8 mouse cellular contexts compared by ENCODE assay signal in genomic region chr17:5491031-5491800, GRCm38 (mm10). TPM values are rescaled to one million over a fixed set of nuclear protein-coding genes. Genes with fewer than 3 reads are reported as not detected.
DNase-seq lines count a peak whose midpoint lies in the region; ATAC-seq and TF ChIP-seq lines count a peak whose summit lies in the region.

No protein-coding gene starts in this region.

- H3K4me3 ChIP-seq in forebrain, embryonic 10.5 days = peak overlapping the region; percentile 82
- H3K4me3 ChIP-seq in heart, embryonic 15.5 days = peak overlapping the region; percentile 74
- peak overlapping the region; percentile 83 to 88 for H3K4me3 ChIP-seq in liver, embryonic 14.5 days (ENCODE audit: insufficient read depth in 1 of 2, low read depth in 2 of 2, low read length in 2 of 2)
- peak overlapping the region; percentile 66 for H3K4me3 ChIP-seq in neural tube, embryonic 11.5 days (ENCODE audit: low read depth, low read length)
- peak overlapping the region; percentile 74 for H3K4me3 ChIP-seq in stomach, postnatal 0 days (ENCODE audit: low read depth, low read length)

- H3K4me1 ChIP-seq in forebrain, embryonic 10.5 days = peaks cover 28% of the 10 kb centered on the region
- H3K4me1 ChIP-seq in heart, embryonic 15.5 days (replicated peaks) = peaks cover 19% of the 10 kb centered on the region
- H3K4me1 ChIP-seq in liver, embryonic 14.5 days (replicated peaks; ENCODE audit: control insufficient read depth in 2 of 2, insufficient read depth in 2 of 2, low read length in 1 of 2) = peaks cover 16 to 22% of the 10 kb centered on the region in 2 experiments
- 0 out of 2 replicates have a peak, but pooled peaks cover 3% of the 10 kb centered on the region for H3K4me1 ChIP-seq in neural tube, embryonic 11.5 days (ENCODE audit: control insufficient read depth, insufficient read depth, low read length)
- H3K4me1 ChIP-seq in stomach, postnatal 0 days (replicated peaks; ENCODE audit: control insufficient read depth, insufficient read depth) = no peaks in the 10 kb centered on the region

- H3K4me2 ChIP-seq in heart, embryonic 15.5 days = peak overlapping the region; percentile 100
- peak overlapping the region; percentile 99 for H3K4me2 ChIP-seq in liver, embryonic 14.5 days (ENCODE audit: low read depth)
- H3K4me2 ChIP-seq in neural tube, embryonic 11.5 days (ENCODE audit: low read depth) = peak overlapping the region; percentile 99
- H3K4me2 ChIP-seq in stomach, postnatal 0 days (replicated peaks; ENCODE audit: low read depth) = peak overlapping the region; percentile 99

- H3K9ac ChIP-seq in heart, embryonic 15.5 days = peak overlapping the region; percentile 76
- H3K9ac ChIP-seq in liver, embryonic 14.5 days (replicated peaks) = peak overlapping the region; percentile 90
- H3K9ac ChIP-seq in neural tube, embryonic 11.5 days (ENCODE audit: low read length) = peak overlapping the region; percentile 67
- peak overlapping the region; percentile 73 for H3K9ac ChIP-seq in stomach, postnatal 0 days (ENCODE audit: low read length)

- H3K9me3 ChIP-seq in forebrain, embryonic 10.5 days = no peaks in the 10 kb centered on the region
- no peaks in the 10 kb centered on the region for H3K9me3 ChIP-seq in heart, embryonic 15.5 days (replicated peaks)
- no peaks in the 10 kb centered on the region for H3K9me3 ChIP-seq in liver, embryonic 14.5 days (ENCODE audit: control insufficient read depth, low read length)
- H3K9me3 ChIP-seq in neural tube, embryonic 11.5 days (ENCODE audit: control insufficient read depth, low read length) = no peaks in the 10 kb centered on the region
- H3K9me3 ChIP-seq in stomach, postnatal 0 days (ENCODE audit: control insufficient read depth, low read length) = no peaks in the 10 kb centered on the region

- H3K27me3 ChIP-seq in forebrain, embryonic 10.5 days (ENCODE audit: poor library complexity, severe bottlenecking) = peaks cover 58% of the 10 kb centered on the region
- H3K27me3 ChIP-seq in heart, embryonic 15.5 days = peaks cover 21% of the 10 kb centered on the region
- H3K27me3 ChIP-seq in liver, embryonic 14.5 days (ENCODE audit: control insufficient read depth, insufficient read depth, low read length) = no peaks in the 10 kb centered on the region
- H3K27me3 ChIP-seq in neural tube, embryonic 11.5 days (ENCODE audit: control insufficient read depth, insufficient read depth, low read length) = 0 out of 2 replicates have a peak, but pooled peaks cover 6% of the 10 kb centered on the region
- no peaks in the 10 kb centered on the region for H3K27me3 ChIP-seq in stomach, postnatal 0 days (ENCODE audit: control insufficient read depth, insufficient read depth, low read length)

- peak overlapping the region; percentile 87 for H3K27ac ChIP-seq in forebrain, embryonic 10.5 days
- H3K27ac ChIP-seq in heart, embryonic 15.5 days = peak overlapping the region; percentile 93
- H3K27ac ChIP-seq in liver, embryonic 14.5 days = peak overlapping the region; percentile 77
- peak overlapping the region; percentile 87 for H3K27ac ChIP-seq in neural tube, embryonic 11.5 days (ENCODE audit: low read depth, low read length)
- H3K27ac ChIP-seq in stomach, postnatal 0 days (replicated peaks) = peak overlapping the region; percentile 90

- H3K36me3 ChIP-seq in forebrain, embryonic 10.5 days (replicated peaks) = no peaks in the 10 kb centered on the region
- H3K36me3 ChIP-seq in heart, embryonic 15.5 days = no peaks in the 10 kb centered on the region
- H3K36me3 ChIP-seq in liver, embryonic 14.5 days (replicated peaks; ENCODE audit: control insufficient read depth, insufficient read depth, low read depth) = peaks cover 12% of the 10 kb centered on the region
- no peaks in the 10 kb centered on the region for H3K36me3 ChIP-seq in neural tube, embryonic 11.5 days (ENCODE audit: control insufficient read depth, insufficient read depth, low read length)
- H3K36me3 ChIP-seq in stomach, postnatal 0 days (ENCODE audit: control insufficient read depth, insufficient read depth, low read length) = no peaks in the 10 kb centered on the region

- peak; percentile 1; the same call in 1 of the 2 replicates for TF ChIP-seq CTCF in liver, embryonic 14.5 days (IDR thresholded peaks at IDR 0.05; ENCODE audit: low read depth)
- TF ChIP-seq CTCF in stomach, postnatal 0 days (IDR thresholded peaks at IDR 0.05; ENCODE audit: low read depth) = no peak; the same call in 1 of the 2 replicates

- peak; percentile 84 for ATAC-seq in heart, embryonic 15.5 days (replicated peaks; ENCODE audit: insufficient number of reproducible peaks, insufficient read depth, low FRiP score, low read depth)
- ATAC-seq in liver, embryonic 14.5 days (ENCODE audit: insufficient read depth) = peak; percentile 71
- ATAC-seq in neural tube, embryonic 11.5 days (ENCODE audit: insufficient read depth, low FRiP score, low TSS enrichment) = peak; percentile 80
- peak; percentile 87 for ATAC-seq in stomach, postnatal 0 days (ENCODE audit: low FRiP score, low TSS enrichment)

- TF ChIP-seq EP300 in liver, embryonic 14.5 days (IDR thresholded peaks at IDR 0.05; ENCODE audit: low read depth) = no peak; the same call in 1 of the 2 replicates
- no peak for TF ChIP-seq EP300 in stomach, postnatal 0 days (optimal IDR thresholded peaks at IDR 0.05)

- 1% methylated on average over 29 of the region's 29 CpGs for WGBS in forebrain, embryonic 10.5 days
- WGBS in heart, embryonic 15.5 days = under 1% methylated on average over 29 of the region's 29 CpGs
- WGBS in liver, embryonic 14.5 days (ENCODE audit: insufficient replicate concordance) = under 1% methylated on average over 29 of the region's 29 CpGs
- 2% methylated on average over 29 of the region's 29 CpGs for WGBS in neural tube, embryonic 11.5 days
- WGBS in stomach, postnatal 0 days = under 1% methylated on average over 29 of the region's 29 CpGs

- DNase-seq in CD8-positive naive resting alpha-beta T cell, adult 2 months (ENCODE audit: low read depth in 2 of 2, low spot score in 2 of 2) = peak; percentile 78 to 87
- peak; percentile 94 for DNase-seq in c-Kit-positive CD71-negative TER-119-negative erythroid progenitor cells, embryonic 14.5 days (ENCODE audit: low read depth)
- peak; percentile 85 for DNase-seq in forebrain, embryonic 10.5 days (ENCODE audit: extremely low spot score, low spot score)
- peak; percentile 93 to 95 for DNase-seq in kidney, postnatal 25 days
- peak; percentile 90 to 94 (median 94) for DNase-seq in liver, embryonic 14.5 days (ENCODE audit: low read depth in 3 of 3, low spot score in 3 of 3)
- peak; percentile 92 for DNase-seq in neural tube, embryonic 11.5 days (ENCODE audit: low spot score)
- DNase-seq in stomach, postnatal 0 days (ENCODE audit: low spot score) = peak; percentile 89

RNA-seq across cellular contexts. Expression of gene Zdhhc14, which starts 1.1 kb away (rescaled TPM):
- polyA plus RNA-seq in forebrain, embryonic 10.5 days (2016; fragmentation: Nextera tagmentation; extraction: Ambion mirVana) = 0.90 and 0.93 TPM in 2 replicates
- polyA plus RNA-seq in heart, embryonic 15.5 days (2015; fragmentation: Nextera tagmentation; extraction: Ambion mirVana) = 1.3 and 1.9 TPM in 2 replicates
- polyA plus RNA-seq in liver, embryonic 14.5 days (2012; rRNA removed) = 2.2 and 2.6 TPM in 2 replicates
- polyA plus RNA-seq in liver, embryonic 14.5 days (2014; fragmentation: Nextera tagmentation; extraction: Ambion mirVana) = 4.7 and 5.8 TPM in 2 replicates
- polyA plus RNA-seq in neural tube, embryonic 11.5 days (2014; fragmentation: Nextera tagmentation; extraction: Ambion mirVana) = 2.6 and 3.3 TPM in 2 replicates
- polyA plus RNA-seq in stomach, postnatal 0 days (2015; fragmentation: Nextera tagmentation; extraction: Ambion mirVana) = 1.7 and 2.2 TPM in 2 replicates

RNA-seq across cellular contexts. Expression of gene Tmem242, which starts 51.2 kb away (rescaled TPM):
- polyA plus RNA-seq in forebrain, embryonic 10.5 days (2016; fragmentation: Nextera tagmentation; extraction: Ambion mirVana) = 125 and 129 TPM in 2 replicates
- 107 and 118 TPM in 2 replicates for polyA plus RNA-seq in heart, embryonic 15.5 days (2015; fragmentation: Nextera tagmentation; extraction: Ambion mirVana)
- 9.7 and 10.5 TPM in 2 replicates for polyA plus RNA-seq in liver, embryonic 14.5 days (2012; rRNA removed)
- polyA plus RNA-seq in liver, embryonic 14.5 days (2014; fragmentation: Nextera tagmentation; extraction: Ambion mirVana) = 42.1 and 42.5 TPM in 2 replicates
- 118 and 139 TPM in 2 replicates for polyA plus RNA-seq in neural tube, embryonic 11.5 days (2014; fragmentation: Nextera tagmentation; extraction: Ambion mirVana)
- polyA plus RNA-seq in stomach, postnatal 0 days (2015; fragmentation: Nextera tagmentation; extraction: Ambion mirVana) = 101 TPM in 2 replicates

Comparison
In these comparisons a context has a peak if more than half of its experiments do, and no peak if none do; other contexts are left out.
1. Peak in every context shown above with its lines: DNase-seq, ATAC-seq, H3K4me3 ChIP-seq and H3K27ac ChIP-seq.